Mouse (Mus musculus) erythroid progenitor cell, adult 5-6 weeks (primary cell): ENCODE results near the gene Fpr2. TPM values are rescaled to one million over a fixed set of nuclear protein-coding genes. Genes with fewer than 3 reads are reported as not detected.
"Not testable (repeated sequence)": the region's sequence is repeated elsewhere in the genome, so short reads cannot be mapped to it uniquely, and the experiment has no call there.

Experiments
- ATAC-seq: replicated peaks from 2 replicates; pipeline ENCODE4 v1.8.0; 2016; ENCODE audit warnings: moderate number of reproducible peaks, mild to moderate bottlenecking, moderate TSS enrichment, inconsistent platforms; ENCODE audit not compliant: poor library complexity, low FRiP score, severe bottlenecking
- total RNA-seq, 2 experiments: library from RNA; stranded (forward) in 1 of 2; stranded (reverse) in 1 of 2; fragments of 150-400 nt in 1 of 2; fragments of 186-747, 209-891 nt in 1 of 2; gene quantifications; 2 replicates each; pipeline versions ENCODE4 v1.2.3 to v1.2.4; 2015 to 2017; ENCODE audit warnings: low replicate concordance in 2 of 2

Fpr2 gene
- total RNA-seq (2015; ENCODE audit: low replicate concordance) (63.3 and 73.2 TPM in 2 replicates), total RNA-seq (2017; ENCODE audit: low replicate concordance) (4.9 and 13.5 TPM in 2 replicates)

- ATAC-seq = no peak
Observed at GRCm38 (mm10) chr17:17887774-17888248, at the start of gene Fpr2, which contains the start of gene Fpr3. TSS of gene Fpr2 (plus strand) at chr17:17887824. TSS of gene Fpr3 (plus strand) at chr17:17887852.

DNA sequence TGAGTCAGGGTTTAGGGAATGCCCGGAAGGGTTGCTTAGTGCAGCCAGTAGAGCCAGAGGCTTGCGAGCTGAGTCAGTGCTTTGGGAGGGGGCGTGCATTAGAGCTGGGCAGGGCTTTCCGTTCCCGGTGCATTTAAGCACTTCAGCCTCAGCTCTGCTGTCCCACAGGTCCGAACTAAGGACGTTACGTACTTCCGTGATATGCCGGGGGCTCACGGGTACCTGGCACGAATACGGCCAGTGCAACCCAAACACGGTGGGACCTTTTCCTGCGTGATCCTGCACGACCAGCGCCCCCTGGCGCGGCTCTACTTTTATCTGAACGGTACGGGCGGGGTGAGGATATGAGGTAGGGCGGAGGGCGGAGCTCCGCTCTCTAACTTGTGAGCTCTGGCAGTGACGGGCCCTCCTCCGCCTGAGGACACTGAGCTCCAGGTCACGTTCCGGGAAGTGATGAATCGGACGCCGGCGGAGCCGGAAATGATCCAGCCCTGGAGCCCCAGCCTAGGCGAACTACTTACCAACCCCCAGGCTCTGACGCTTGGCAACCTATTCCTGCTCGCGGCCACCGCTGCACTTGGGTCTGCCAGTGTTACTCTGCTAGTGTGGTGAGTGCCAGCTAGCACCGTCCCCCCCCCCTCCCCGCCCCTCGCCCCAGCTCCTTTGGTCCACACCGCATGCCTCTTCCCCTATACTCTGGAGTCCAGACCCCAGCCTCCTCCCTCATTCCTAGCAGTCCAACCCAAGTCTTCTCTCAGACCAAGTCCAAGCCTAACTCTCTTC is 49.5 kb upstream of the Fpr2 start:
- ATAC-seq = peak; percentile 97

DNA sequence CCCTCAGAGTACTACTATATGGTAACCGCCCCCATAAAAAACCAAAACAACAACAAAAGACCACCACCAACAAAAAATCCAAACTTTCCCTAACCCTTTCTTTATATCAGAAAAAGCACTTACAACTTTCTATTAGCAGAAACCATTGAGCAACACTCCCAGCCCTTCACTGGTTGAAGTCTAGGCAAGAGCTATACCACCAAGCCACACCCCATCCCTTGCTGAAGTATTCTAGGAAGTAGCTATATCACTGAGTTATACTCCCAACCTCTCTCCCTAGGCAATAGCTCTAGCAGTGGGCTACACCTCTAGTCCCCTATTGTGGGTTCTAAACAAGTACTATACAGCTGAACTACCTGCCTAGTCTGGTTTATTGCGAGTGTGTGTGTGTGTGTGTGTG is 48.3 kb upstream of the Fpr2 start:
- ATAC-seq = no peak

DNA sequence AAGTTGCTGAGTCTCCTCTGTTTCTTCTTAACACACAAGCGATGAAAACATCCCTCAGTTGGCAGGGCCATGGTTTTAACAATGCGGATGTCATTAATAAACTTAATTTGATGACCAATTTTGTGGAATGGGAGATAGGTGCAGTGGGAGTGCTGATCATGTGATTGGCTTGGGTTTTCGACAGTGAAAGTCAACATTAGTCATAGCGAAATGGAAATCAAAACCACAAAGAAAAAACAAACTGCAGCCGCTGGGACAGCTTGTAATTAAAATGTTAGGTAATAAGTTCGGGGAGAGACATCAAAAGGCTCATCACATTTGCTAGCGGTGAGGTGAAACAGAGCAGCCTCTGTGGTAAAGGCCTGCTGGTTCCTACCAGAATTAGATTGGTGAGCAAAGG is 46.8 kb upstream of the Fpr2 start:
- ATAC-seq = no peak

DNA sequence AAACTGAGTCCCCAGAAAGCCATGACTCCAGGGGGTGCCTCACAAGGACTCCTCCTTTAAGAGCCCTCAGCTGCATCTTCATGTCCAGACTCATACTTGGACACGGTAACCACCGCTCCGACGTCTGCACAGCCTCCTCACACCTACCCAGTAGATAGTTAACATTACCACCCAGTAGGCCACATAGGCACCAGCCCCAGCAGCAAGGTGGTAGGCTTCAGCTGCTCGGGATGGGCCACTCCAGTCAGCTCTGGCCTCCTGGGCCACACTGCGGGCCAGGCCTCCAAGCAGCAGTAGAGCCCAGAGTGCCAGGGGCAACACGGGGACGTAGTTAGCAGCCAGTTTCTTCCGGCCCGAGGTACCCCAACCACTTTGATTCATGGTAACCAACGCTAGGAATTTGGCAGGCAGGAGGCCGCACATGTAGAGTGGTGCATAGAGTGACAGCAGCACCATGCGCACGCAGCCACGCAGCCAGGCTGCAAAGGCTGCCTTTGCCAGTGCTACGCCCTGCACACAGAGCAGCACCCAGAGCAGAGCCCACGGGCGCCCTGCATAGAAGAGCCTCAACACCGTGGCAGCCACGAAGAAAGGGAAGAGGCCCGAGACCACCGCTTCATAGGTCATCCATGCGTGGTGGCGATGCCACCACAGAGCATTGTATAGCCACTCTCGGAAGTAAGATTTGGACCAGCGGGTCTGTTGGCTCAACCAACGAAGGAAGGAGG is 43.9 kb upstream of the Fpr2 start:
- no peak for ATAC-seq

DNA sequence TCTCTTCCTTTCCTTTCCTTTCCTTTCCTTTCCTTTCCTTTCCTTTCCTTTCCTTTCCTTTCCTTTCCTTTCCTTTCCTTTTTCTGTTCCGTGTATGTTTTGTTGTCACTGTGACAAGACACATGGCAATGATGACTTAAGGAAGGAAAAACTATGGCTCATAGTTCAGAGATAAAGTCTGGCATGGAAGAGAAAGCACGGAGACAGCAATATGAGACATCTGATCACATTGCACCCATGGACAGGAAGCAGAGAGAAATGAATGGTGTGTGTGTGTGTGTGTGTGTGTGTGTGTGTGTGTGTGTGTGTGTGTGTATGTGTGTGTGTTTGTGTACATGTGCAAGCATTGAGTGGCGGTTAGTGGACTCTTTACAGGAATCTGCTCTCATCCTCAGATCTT is 43.0 kb upstream of the Fpr2 start:
- not testable (repeated sequence) for ATAC-seq

DNA sequence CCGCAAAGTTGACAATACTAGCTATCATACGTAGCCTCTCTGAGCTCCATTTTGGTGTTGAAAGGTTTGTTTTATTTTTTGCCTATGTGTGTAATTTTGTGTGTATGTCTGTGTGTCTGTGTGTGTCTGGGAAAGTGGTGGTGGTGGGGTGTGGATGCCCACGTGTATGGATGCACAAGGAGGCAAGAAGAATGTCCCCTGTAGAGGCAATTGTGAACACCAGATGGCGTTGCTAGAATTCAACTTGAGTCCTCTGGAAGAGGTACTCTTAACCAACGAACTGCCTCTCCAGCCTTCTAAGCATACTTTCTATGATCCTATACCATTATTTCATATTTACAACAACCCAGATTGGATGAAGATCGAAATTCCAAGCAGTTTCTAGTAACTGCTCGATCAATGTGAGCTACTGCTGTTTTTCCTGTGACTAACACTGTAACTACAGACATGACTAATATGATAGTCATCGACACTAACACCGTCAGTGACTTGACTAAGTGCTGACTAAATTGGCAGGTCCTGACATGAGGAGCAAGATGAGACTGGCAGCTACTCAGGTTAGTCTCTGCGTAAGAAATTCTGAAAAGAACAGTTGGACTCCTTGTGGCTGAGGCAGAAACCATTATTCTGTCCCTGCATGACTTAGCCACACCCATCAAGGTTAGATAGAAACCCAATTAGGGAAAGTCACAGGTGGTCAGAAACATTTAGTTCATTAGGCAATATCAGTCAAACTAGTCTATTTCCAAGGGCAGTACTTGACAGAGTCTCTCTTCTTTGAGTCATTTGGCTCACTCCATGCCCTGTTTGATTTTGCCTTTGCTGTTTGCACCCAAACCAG is 42.2 kb upstream of the Fpr2 start:
- no peak for ATAC-seq

- no peak for ATAC-seq
Observed at GRCm38 (mm10) chr17:17848988-17849387, 38.6 kb upstream of the Fpr2 start.

DNA sequence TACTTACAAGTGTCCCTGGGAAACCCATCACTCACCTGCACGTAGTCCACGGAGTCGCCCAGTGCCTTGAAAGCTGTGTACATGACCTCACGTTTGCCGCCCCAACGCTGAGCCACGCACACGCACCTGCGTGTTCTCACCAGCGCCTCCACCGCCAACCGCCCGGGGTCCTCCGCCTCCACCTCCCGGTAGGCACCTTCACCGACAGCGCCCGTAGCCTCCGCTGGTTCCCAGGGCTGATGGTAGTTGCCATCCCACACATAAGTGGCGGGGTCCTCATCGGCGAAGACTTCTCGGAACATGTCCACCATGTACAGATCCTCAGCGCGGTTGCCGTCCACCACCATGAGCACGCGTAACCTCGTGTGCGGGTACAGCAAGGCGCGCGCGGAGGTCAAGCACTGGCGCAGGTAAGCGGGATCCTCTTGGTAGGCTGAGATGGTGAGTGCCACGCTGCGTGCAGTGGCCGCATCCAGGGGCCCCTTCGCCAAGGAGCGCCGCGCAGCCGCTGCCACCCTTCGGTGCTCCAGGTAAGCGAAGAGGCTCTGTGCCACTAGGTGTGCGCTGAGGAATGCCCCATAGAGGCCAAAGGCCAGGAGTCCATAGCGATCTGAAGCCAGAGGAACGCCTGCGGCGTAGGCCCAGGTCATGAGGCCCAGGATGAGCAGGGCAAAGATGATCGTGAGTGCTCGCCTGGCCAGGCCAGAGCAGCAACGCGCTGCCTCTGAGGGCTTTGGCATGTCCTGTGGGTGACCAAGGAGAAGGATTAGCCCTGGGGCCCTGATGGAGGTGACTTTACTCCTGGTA is 37.5 kb upstream of the Fpr2 start:
- no peak for ATAC-seq

GRCm38 (mm10) chr17:17855064-17855838 is 32.4 kb upstream of the Fpr2 start, which contains the start of gene Has1:
TSS of gene Has1 (minus strand) at chr17:17855205.
- no peak for ATAC-seq

DNA sequence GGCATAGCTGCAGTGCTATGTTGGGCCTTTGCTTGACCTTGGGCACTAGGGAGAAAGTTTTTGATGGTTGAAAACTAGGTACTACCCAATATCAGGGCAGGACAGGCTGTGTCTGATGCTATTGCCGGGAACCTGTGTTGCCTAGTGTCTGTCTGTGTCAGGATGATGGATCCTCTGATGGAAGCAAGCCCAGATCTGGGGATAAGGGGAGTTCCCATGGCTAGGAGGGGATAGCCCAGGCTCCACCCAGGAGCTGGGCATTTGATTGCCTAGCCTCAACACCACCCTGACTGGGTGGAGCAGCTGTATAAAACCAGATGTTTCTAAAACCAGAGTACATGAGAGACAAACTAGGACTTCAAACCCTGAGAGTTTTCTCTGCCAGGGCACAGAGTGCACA is 31.0 kb upstream of the Fpr2 start:
- no peak for ATAC-seq

- no peak for ATAC-seq
Observed at GRCm38 (mm10) chr17:17857446-17857845, 30.2 kb upstream of the Fpr2 start.

- no peak for ATAC-seq
Observed at GRCm38 (mm10) chr17:17860110-17860509, 27.5 kb upstream of the Fpr2 start.

DNA sequence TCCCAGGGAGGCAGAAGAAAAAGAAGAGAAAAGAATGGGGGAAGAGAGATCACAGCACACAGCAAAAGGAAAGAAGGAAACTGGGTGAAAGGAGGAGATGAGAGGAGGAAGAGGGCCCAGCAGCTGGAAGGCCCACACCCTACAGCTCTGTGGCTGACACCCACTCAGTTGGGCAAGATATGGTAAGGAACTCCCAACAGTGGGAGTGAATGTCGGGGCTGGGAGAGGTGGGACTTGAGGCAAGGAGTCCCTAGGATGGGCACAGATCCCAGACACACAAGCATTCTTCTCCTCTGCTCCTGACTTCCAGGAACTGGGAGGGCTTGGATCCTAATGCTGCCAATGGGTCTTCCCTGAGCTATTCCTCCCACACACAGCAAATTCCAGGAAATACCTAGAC is 25.3 kb upstream of the Fpr2 start:
- no peak for ATAC-seq

- ATAC-seq = no peak
Observed at GRCm38 (mm10) chr17:17865168-17865567, 22.5 kb upstream of the Fpr2 start.

GRCm38 (mm10) chr17:17866801-17867469 is 20.7 kb upstream of the Fpr2 start:
- ATAC-seq = no peak

GRCm38 (mm10) chr17:17870892-17871550 is 16.6 kb upstream of the Fpr2 start:
- ATAC-seq = no peak
